Mouse (Mus musculus) embryo, embryonic 11 days (tissue): ENCODE data around the gene Lin28a.

ENCODE experiments used
- DNase-seq: peaks from one replicate; pipeline ENCODE4 v3.0.0-alpha.2; 2015

Gene Lin28a

DNA sequence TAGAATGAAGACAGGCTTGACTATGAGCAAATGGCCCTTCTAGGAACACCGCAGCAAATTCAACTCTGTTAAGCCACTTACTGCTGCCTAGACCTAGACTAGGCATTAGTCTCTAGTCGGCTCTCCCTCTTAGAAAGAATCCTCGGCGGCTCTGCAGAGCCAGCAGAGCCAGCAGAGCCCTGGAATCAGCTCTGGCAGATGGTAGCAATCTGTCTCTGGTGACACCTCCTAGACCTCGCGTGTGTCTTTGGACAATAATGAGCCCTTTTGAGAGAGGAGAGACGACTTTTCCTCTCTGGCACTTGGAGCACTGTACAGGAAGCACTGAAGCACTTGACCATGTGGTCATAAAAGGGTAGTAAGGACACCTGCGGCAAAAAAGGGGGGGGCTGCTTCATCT, 46.9 kb downstream of the Lin28a start:
- DNase-seq, result no peak

DNA sequence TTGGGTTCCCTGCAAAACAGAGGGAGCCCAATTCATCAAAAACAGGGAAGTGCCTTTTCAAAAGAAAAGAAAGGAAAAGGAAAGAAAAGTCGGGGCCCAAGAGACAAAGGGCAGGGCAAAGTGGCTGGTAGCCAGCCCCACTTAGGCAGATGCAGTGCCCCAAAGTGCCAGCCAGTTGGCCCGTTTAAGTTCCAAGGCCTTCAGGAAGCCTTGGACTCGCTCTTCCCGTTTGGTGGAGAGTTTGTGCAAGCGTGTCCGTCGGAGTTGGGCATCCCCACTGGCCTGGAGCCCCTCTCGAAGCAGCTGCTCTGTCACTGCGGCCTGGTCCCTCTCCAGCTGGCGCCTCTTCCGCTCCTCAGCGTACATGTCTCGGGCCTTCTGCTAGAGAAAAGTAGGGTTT, 47.8 kb downstream of the Lin28a start:
- no peak for DNase-seq

- peak; percentile 44 for DNase-seq
Measured at GRCm38 (mm10) chr4:133970196-133970595, 48.4 kb downstream of the Lin28a start.

DNA sequence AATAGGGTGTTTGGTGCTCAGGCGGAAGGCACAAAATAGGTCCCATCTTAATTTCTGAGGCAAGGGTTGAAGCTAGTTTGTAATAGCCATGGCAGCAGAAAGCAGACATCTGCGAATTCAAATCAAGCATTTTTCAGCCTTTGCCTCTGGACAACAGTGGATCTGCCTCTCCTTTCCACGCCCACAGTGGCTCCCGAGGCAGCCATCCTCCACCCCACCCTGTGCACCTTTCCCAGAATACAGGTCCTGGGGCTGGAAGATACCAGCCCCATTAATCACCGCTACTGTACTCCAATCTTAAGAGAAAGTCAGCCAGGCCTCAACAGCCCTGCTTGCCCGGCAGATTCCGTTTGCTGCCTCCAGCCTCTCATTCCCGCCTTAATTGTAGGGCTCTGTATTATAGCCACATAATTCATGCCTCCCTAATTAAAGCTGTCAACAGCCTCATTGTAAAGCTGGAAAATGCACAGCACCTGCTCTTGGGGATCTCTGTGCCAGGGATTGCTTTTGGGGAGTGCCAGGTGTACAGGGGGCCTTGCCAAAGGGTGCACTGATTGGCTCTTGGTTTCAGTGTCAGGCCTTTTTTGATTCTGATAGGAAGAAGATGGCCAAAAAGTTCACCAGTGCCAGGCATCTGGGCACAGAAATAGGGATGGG, 49.4 kb downstream of the Lin28a start:
- peak; percentile 29 for DNase-seq

GRCm38 (mm10) chr4:133968150-133968921, 50.3 kb downstream of the Lin28a start, which contains the start of gene Hmgn2:
Hmgn2 (minus strand) TSS chr4:133968650.
- peak; percentile 81 for DNase-seq

DNA sequence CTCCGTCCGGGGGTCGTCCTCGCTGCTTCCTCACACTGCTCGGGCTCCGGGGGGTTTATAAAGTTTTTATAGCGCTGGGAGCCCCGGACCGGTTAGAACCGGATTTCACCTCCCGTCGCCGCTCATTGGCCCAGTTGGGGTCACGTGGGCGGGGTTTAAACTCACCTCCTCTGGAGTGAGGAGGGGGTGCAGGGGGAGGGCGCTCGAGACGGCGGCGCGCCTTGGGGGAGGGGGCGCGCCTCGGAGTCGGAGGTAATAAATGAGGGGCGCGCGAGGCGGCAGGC, 50.8 kb downstream of the Lin28a start:
- peak; percentile 100 for DNase-seq

- DNase-seq, result peak; percentile 99
Measured at GRCm38 (mm10) chr4:133967138-133967865, 51.3 kb downstream of the Lin28a start.

GRCm38 (mm10) chr4:133966271-133966940, 52.2 kb downstream of the Lin28a start:
- no peak for DNase-seq

GRCm38 (mm10) chr4:133962566-133962965, 56.1 kb downstream of the Lin28a start:
- DNase-seq, result no peak

DNA sequence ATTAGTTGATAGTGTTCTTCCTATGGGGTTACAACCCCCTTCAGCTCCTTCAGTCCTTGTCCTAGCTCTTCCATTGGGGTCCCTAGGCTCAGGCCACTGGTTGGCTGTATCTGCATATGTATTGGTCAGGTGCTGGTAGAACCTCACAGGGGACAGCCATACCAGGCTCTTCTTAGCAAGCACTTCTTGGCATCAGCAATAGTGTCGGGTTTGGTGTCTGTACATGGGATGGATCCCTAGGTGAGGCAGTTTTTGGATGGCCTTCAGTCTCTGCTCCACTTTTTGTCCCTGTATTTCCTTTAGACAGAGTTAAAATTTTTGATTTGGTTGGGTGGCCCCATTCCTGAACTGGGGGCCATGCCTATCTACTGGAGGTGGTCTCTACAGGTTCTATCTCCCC, 59.8 kb downstream of the Lin28a start:
- no peak for DNase-seq

GRCm38 (mm10) chr4:133956358-133956757, 62.3 kb downstream of the Lin28a start:
- DNase-seq, result no peak
